Mouse (Mus musculus) ES-E14 (cell line): ENCODE data around the gene Acaca.

Experiments used
- HCFC1 ChIP-seq: IDR thresholded peaks from 2 replicates; pipeline ENCODE4 v1.6.1; 2012; ENCODE audit warnings: low read length, inconsistent platforms, borderline replicate concordance; ENCODE audit not compliant: insufficient read depth
- MAFK ChIP-seq: IDR thresholded peaks from 2 replicates; pipeline ENCODE4 v1.6.1; 2014; ENCODE audit warnings: mild to moderate bottlenecking, low read depth, low read length, inconsistent platforms; ENCODE audit not compliant: insufficient read depth
- ZC3H11A ChIP-seq: IDR thresholded peaks from 2 replicates; pipeline ENCODE4 v1.6.1; 2012; ENCODE audit warnings: low read depth, mild to moderate bottlenecking, inconsistent platforms, low read length, borderline replicate concordance
- ZNF384 ChIP-seq: IDR thresholded peaks from 2 replicates; pipeline ENCODE4 v1.6.1; 2012; ENCODE audit warnings: low read depth, low read length, inconsistent platforms

- TF ChIP-seq ZNF384 (no peak), HCFC1 (no peak), ZC3H11A (no peak), MAFK (no peak)
These were observed 161.3 kb downstream of the Acaca start for GRCm38 (mm10) chr11:84290781-84291180.
